24 mouse cellular contexts compared by ENCODE assay signal in genomic region chr7:73293337-73293736, GRCm38 (mm10).
DNase-seq lines count a peak whose midpoint lies in the region; ATAC-seq and TF ChIP-seq lines count a peak whose summit lies in the region.
"Had no signal": no experiment of that assay in that cellular context is flagged by ENCODE, and none has a peak within 500 bp of the region (broad histone marks: within the 10 kb centered on the region; RNA-seq: fewer than 3 reads in every experiment).

No protein-coding gene starts in this region.

- H3K9ac ChIP-seq in heart, adult 2 months (ENCODE audit: low read depth, low read length): no peak overlapping the region
- H3K9ac ChIP-seq in limb, embryonic 12.5 days (replicated peaks): no peak overlapping the region
- H3K9ac ChIP-seq: embryonic facial prominence, embryonic 13.5 days; hindbrain, embryonic 15.5 days; midbrain, embryonic 15.5 days had no signal

- DNase-seq in heart, adult 11 months: peak; percentile 91
- DNase-seq in heart, adult 2 months: no peak
- peak; percentile 31 for DNase-seq in embryo, embryonic 11 days
- DNase-seq in gastrocnemius, adult 2 months: peak; percentile 60
- no peak for DNase-seq in adrenal gland, adult (ENCODE audit: inconsistent age in 2 of 2, low spot score in 1 of 2)
- no peak for DNase-seq in frontal cortex, postnatal 10 days (ENCODE audit: low spot score in 2 of 2)
- DNase-seq in thymus, postnatal 10 days (ENCODE audit: low spot score in 2 of 2): no peak
- DNase-seq: adrenal gland, adult 2 months; cerebellum, adult 11 months; cerebellum, postnatal 14 days; heart, postnatal 14 days; lung, adult 2 months; right cerebral cortex, postnatal 4 days; thymus, postnatal 36 days had no signal

- H3K79me2 ChIP-seq in heart, adult 2 months (replicated peaks; ENCODE audit: control insufficient read depth, insufficient read depth, low read length): no peaks in the 10 kb centered on the region

- WGBS in heart, adult 2 months: 51% methylated on average over 4 of the region's 4 CpGs
- 6% methylated on average over 4 of the region's 4 CpGs for WGBS in limb, embryonic 12.5 days

- 0 out of 2 replicates have a peak, but pooled peaks cover 3% of the 10 kb centered on the region for H3K9me3 ChIP-seq in limb, embryonic 12.5 days
- H3K9me3 ChIP-seq: embryonic facial prominence, embryonic 13.5 days; hindbrain, embryonic 15.5 days; midbrain, embryonic 15.5 days had no signal

- no peaks in the 10 kb centered on the region for H3K27me3 ChIP-seq in heart, adult 2 months (ENCODE audit: control insufficient read depth, insufficient read depth, low read length)
- 0 out of 2 replicates have a peak, but pooled peaks cover 6% of the 10 kb centered on the region for H3K27me3 ChIP-seq in limb, embryonic 12.5 days
- H3K27me3 ChIP-seq: embryonic facial prominence, embryonic 13.5 days; hindbrain, embryonic 15.5 days; midbrain, embryonic 15.5 days had no signal

- no peaks in the 10 kb centered on the region for H3K4me1 ChIP-seq in heart, adult 2 months (ENCODE audit: control insufficient read depth, insufficient read depth, low read length)
- H3K4me1 ChIP-seq in limb, embryonic 12.5 days (replicated peaks): peaks cover 16% of the 10 kb centered on the region; the same call in 1 of the 2 replicates
- H3K4me1 ChIP-seq: embryonic facial prominence, embryonic 13.5 days; hindbrain, embryonic 15.5 days; midbrain, embryonic 15.5 days had no signal

- 0 out of 2 replicates have a peak, but pooled peaks have one; percentile 20 for ATAC-seq in limb, embryonic 12.5 days (ENCODE audit: insufficient number of reproducible peaks, insufficient read depth, low FRiP score, low TSS enrichment, low read depth)
- ATAC-seq: intestine, embryonic 16.5 days; midbrain, embryonic 15.5 days had no signal

- no peak overlapping the region for H3K4me2 ChIP-seq in limb, embryonic 12.5 days
- H3K4me2 ChIP-seq: embryonic facial prominence, embryonic 13.5 days; heart, embryonic 11.5 days; hindbrain, embryonic 15.5 days; liver, embryonic 11.5 days; midbrain, embryonic 15.5 days had no signal

- intact Hi-C loops in heart, adult 2 months (cut with DNase I): no loop called here
- intact Hi-C loops in gastrocnemius, adult 2 months (cut with DNase I): no loop called here

- TF ChIP-seq CTCF in heart, adult 2 months (IDR thresholded peaks at IDR 0.05): no peak
- TF ChIP-seq CTCF in gastrocnemius, adult 2 months (IDR thresholded peaks at IDR 0.05): no peak

- no peaks in the 10 kb centered on the region for H3K36me3 ChIP-seq in heart, adult 2 months (ENCODE audit: control insufficient read depth, insufficient read depth, low read length)
- H3K36me3 ChIP-seq in limb, embryonic 12.5 days: no peaks in the 10 kb centered on the region
- H3K36me3 ChIP-seq: embryonic facial prominence, embryonic 13.5 days; hindbrain, embryonic 15.5 days; midbrain, embryonic 15.5 days had no signal

- TF ChIP-seq EP300 in heart, adult 2 months (IDR thresholded peaks at IDR 0.05; ENCODE audit: insufficient read depth, low read depth, low read length): no peak

- TF ChIP-seq POLR2A in heart, adult 2 months (IDR thresholded peaks at IDR 0.05; ENCODE audit: insufficient read depth, low read depth, low read length): no peak

- H3K27ac ChIP-seq in heart, adult 2 months: no peak overlapping the region
- peak overlapping the region; percentile 48 for H3K27ac ChIP-seq in gastrocnemius, adult 2 months
- no peak overlapping the region; the same call in 1 of the 2 replicates for H3K27ac ChIP-seq in limb, embryonic 12.5 days
- H3K27ac ChIP-seq: embryonic facial prominence, embryonic 13.5 days; hindbrain, embryonic 15.5 days; kidney, postnatal 0 days; layer of hippocampus, adult 2 months; macrophage; midbrain, embryonic 15.5 days had no signal

- no peak overlapping the region for H3K4me3 ChIP-seq in heart, adult 2 months
- no peak overlapping the region for H3K4me3 ChIP-seq in gastrocnemius, adult 2 months
- no peak overlapping the region for H3K4me3 ChIP-seq in limb, embryonic 12.5 days (replicated peaks)
- H3K4me3 ChIP-seq: embryonic facial prominence, embryonic 13.5 days; hindbrain, embryonic 15.5 days; layer of hippocampus, adult 2 months; midbrain, embryonic 15.5 days had no signal

Comparison
In these comparisons a context has a peak if more than half of its experiments do, and no peak if none do; other contexts are left out.
1. DNase-seq: peak in heart, adult 11 months (single experiment), embryo, embryonic 11 days (single experiment) and gastrocnemius, adult 2 months (single experiment); none in heart, adult 2 months (0 of 2), adrenal gland, adult (0 of 2), frontal cortex, postnatal 10 days (0 of 2) and thymus, postnatal 10 days (0 of 2).